Mouse (Mus musculus): ENCODE data around the gene Mink1. TPM values are rescaled to one million over a fixed set of nuclear protein-coding genes. Genes with fewer than 3 reads are reported as not detected.
"Not testable (repeated sequence)": the region's sequence is repeated elsewhere in the genome, so short reads cannot be mapped to it uniquely, and the experiment has no call there.

Gene Mink1
- polyA plus RNA-seq, 1 experiment from 2014 or later: 14.2 TPM

GRCm38 (mm10) chr11:70562995-70563469 lies 351 bp downstream of the Mink1 start:
- H3K27ac ChIP-seq: peak overlapping the region; percentile 86
- ATAC-seq: peak; percentile 55; the same call in 1 of the 2 replicates
- no peaks in the 10 kb centered on the region for H3K9me3 ChIP-seq
- peak overlapping the region; percentile 95 for H3K4me2 ChIP-seq (replicated peaks)
- 0% methylated on average over 25 of the region's 31 CpGs for WGBS
- H3K36me3 ChIP-seq: no peaks in the 10 kb centered on the region
- peaks cover 50% of the 10 kb centered on the region for H3K4me1 ChIP-seq (replicated peaks)
- peak overlapping the region; percentile 94 for H3K9ac ChIP-seq (replicated peaks)
- no peaks in the 10 kb centered on the region for H3K27me3 ChIP-seq
- peak overlapping the region; percentile 92 for H3K4me3 ChIP-seq (replicated peaks)

- H3K27me3 ChIP-seq: no peaks in the 10 kb centered on the region
- 3% methylated on average over 25 of the region's 25 CpGs for WGBS
- no peaks in the 10 kb centered on the region for H3K36me3 ChIP-seq
- peak overlapping the region; percentile 94 for H3K9ac ChIP-seq (replicated peaks)
- ATAC-seq: peak; percentile 5
- H3K9me3 ChIP-seq: no peaks in the 10 kb centered on the region
- H3K4me2 ChIP-seq (replicated peaks): peak overlapping the region; percentile 95
- H3K4me1 ChIP-seq (replicated peaks): peaks cover 50% of the 10 kb centered on the region
- peak overlapping the region; percentile 92 for H3K4me3 ChIP-seq (replicated peaks)
- peak overlapping the region; percentile 86 for H3K27ac ChIP-seq
Observed at GRCm38 (mm10) chr11:70563470-70564275, 992 bp downstream of the Mink1 start.

- ATAC-seq: no peak
- H3K9ac ChIP-seq (replicated peaks): peak overlapping the region; percentile 94
Observed at GRCm38 (mm10) chr11:70564276-70564873, 1.7 kb downstream of the Mink1 start.

GRCm38 (mm10) chr11:70566586-70566985 lies 3.9 kb downstream of the Mink1 start:
- H3K9me3 ChIP-seq: no peaks in the 10 kb centered on the region
- H3K27ac ChIP-seq: no peak overlapping the region
- no peak overlapping the region for H3K4me2 ChIP-seq (replicated peaks)
- H3K9ac ChIP-seq (replicated peaks): 0 out of 2 replicates have a peak overlapping the region, but pooled peaks have one; percentile 15
- no peaks in the 10 kb centered on the region for H3K36me3 ChIP-seq
- H3K4me1 ChIP-seq (replicated peaks): peaks cover 49% of the 10 kb centered on the region
- no peaks in the 10 kb centered on the region for H3K27me3 ChIP-seq
- ATAC-seq: no peak
- 69% methylated on average over 7 of the region's 7 CpGs for WGBS
- no peak overlapping the region for H3K4me3 ChIP-seq (replicated peaks)

More at GRCm38 (mm10) chr11:70564276-70564873, 1.7 kb downstream of the Mink1 start:
- Histone ChIP-seq H3K4me3 (replicated peaks) (peak overlapping the region; percentile 92), H3K4me2 (replicated peaks) (peak overlapping the region; percentile 95), H3K27me3 (no peaks in the 10 kb centered on the region), H3K36me3 (no peaks in the 10 kb centered on the region), H3K9me3 (no peaks in the 10 kb centered on the region), H3K27ac (no peak overlapping the region), H3K4me1 (replicated peaks) (peaks cover 50% of the 10 kb centered on the region)
- 38% methylated on average over 4 of the region's 4 CpGs for WGBS

- not testable (repeated sequence) for H3K27ac ChIP-seq; H3K4me3 ChIP-seq (replicated peaks); H3K27me3 ChIP-seq; H3K9me3 ChIP-seq; H3K4me2 ChIP-seq (replicated peaks); H3K36me3 ChIP-seq; H3K9ac ChIP-seq (replicated peaks); ATAC-seq
- 90% methylated on average over 1 of the region's 1 CpGs for WGBS
- H3K4me1 ChIP-seq (replicated peaks): peaks cover 26% of the 10 kb centered on the region
Observed at GRCm38 (mm10) chr11:70570614-70571013, 7.9 kb downstream of the Mink1 start.

GRCm38 (mm10) chr11:70571641-70572040 lies 9.0 kb downstream of the Mink1 start:
- no peak overlapping the region for H3K9ac ChIP-seq (replicated peaks)
- ATAC-seq: no peak

GRCm38 (mm10) chr11:70572348-70572902 lies 9.7 kb downstream of the Mink1 start:
- no peak overlapping the region for H3K4me2 ChIP-seq (replicated peaks)
- peaks cover 11% of the 10 kb centered on the region; the same call in 1 of the 2 replicates for H3K4me1 ChIP-seq (replicated peaks)
- H3K4me3 ChIP-seq (replicated peaks): no peak overlapping the region
- no peak overlapping the region for H3K9ac ChIP-seq (replicated peaks)
- no peaks in the 10 kb centered on the region for H3K27me3 ChIP-seq
- ATAC-seq: no peak
- H3K27ac ChIP-seq: no peak overlapping the region
- no peaks in the 10 kb centered on the region for H3K9me3 ChIP-seq
- WGBS: 55% methylated on average over 5 of the region's 5 CpGs
- no peaks in the 10 kb centered on the region for H3K36me3 ChIP-seq

More at GRCm38 (mm10) chr11:70571641-70572040, 9.0 kb downstream of the Mink1 start:
- 90% methylated on average over 1 of the region's 1 CpGs for WGBS
- Histone ChIP-seq H3K9me3 (no peaks in the 10 kb centered on the region), H3K36me3 (no peaks in the 10 kb centered on the region), H3K27ac (no peak overlapping the region), H3K4me1 (replicated peaks) (peaks cover 16% of the 10 kb centered on the region), H3K27me3 (no peaks in the 10 kb centered on the region), H3K4me3 (replicated peaks) (no peak overlapping the region), H3K4me2 (replicated peaks) (no peak overlapping the region)

GRCm38 (mm10) chr11:70573872-70574271 lies 11.2 kb downstream of the Mink1 start:
- no peaks in the 10 kb centered on the region for H3K9me3 ChIP-seq
- H3K9ac ChIP-seq (replicated peaks): no peak overlapping the region
- H3K36me3 ChIP-seq: no peaks in the 10 kb centered on the region
- no peak for ATAC-seq
- no peak overlapping the region for H3K4me2 ChIP-seq (replicated peaks)
- H3K4me1 ChIP-seq (replicated peaks): peaks cover 25% of the 10 kb centered on the region
- no peaks in the 10 kb centered on the region for H3K27me3 ChIP-seq
- 53% methylated on average over 6 of the region's 6 CpGs for WGBS
- 0 out of 2 replicates have a peak overlapping the region, but pooled peaks have one; percentile 32 for H3K27ac ChIP-seq
- no peak overlapping the region for H3K4me3 ChIP-seq (replicated peaks)

GRCm38 (mm10) chr11:70577201-70577600 lies 14.5 kb downstream of the Mink1 start:
- ATAC-seq: no peak
- Histone ChIP-seq H3K4me2 (replicated peaks) (no peak overlapping the region), H3K9me3 (no peaks in the 10 kb centered on the region)

GRCm38 (mm10) chr11:70578962-70579361 lies 16.3 kb downstream of the Mink1 start:
- Histone ChIP-seq H3K27me3 (no peaks in the 10 kb centered on the region), H3K9ac (replicated peaks) (no peak overlapping the region), H3K4me1 (replicated peaks) (peaks cover 38% of the 10 kb centered on the region), H3K4me2 (replicated peaks) (no peak overlapping the region), H3K4me3 (replicated peaks) (no peak overlapping the region), H3K27ac (no peak overlapping the region), H3K9me3 (no peaks in the 10 kb centered on the region), H3K36me3 (no peaks in the 10 kb centered on the region)
- ATAC-seq: no peak
- 90% methylated on average over 6 of the region's 6 CpGs for WGBS

More at GRCm38 (mm10) chr11:70577201-70577600, 14.5 kb downstream of the Mink1 start:
- H3K27ac ChIP-seq: no peak overlapping the region
- H3K4me1 ChIP-seq (replicated peaks): peaks cover 34% of the 10 kb centered on the region
- H3K36me3 ChIP-seq: no peaks in the 10 kb centered on the region
- 89% methylated on average over 3 of the region's 3 CpGs for WGBS
- H3K9ac ChIP-seq (replicated peaks): no peak overlapping the region; the same call in 1 of the 2 replicates
- H3K27me3 ChIP-seq: no peaks in the 10 kb centered on the region
- H3K4me3 ChIP-seq (replicated peaks): no peak overlapping the region

- no peak overlapping the region for H3K4me2 ChIP-seq (replicated peaks)
- 82% methylated on average over 9 of the region's 9 CpGs for WGBS
- H3K27ac ChIP-seq: no peak overlapping the region
- H3K9me3 ChIP-seq: no peaks in the 10 kb centered on the region
- H3K4me3 ChIP-seq (replicated peaks): no peak overlapping the region
- peak overlapping the region; percentile 8; the same call in 1 of the 2 replicates for H3K9ac ChIP-seq (replicated peaks)
- no peaks in the 10 kb centered on the region for H3K27me3 ChIP-seq
- H3K4me1 ChIP-seq (replicated peaks): peaks cover 42% of the 10 kb centered on the region
- H3K36me3 ChIP-seq: no peaks in the 10 kb centered on the region
- no peak for ATAC-seq
Observed at GRCm38 (mm10) chr11:70579710-70580357, 17.2 kb downstream of the Mink1 start.
